Mouse (Mus musculus) gastrocnemius, adult 2 months (tissue): Measurements from ENCODE around the gene Myh4. TPM values are rescaled to one million over a fixed set of nuclear protein-coding genes. Genes with fewer than 3 reads are reported as not detected.

Experiments used
- DNase-seq: peaks from one replicate; pipeline ENCODE4 v3.0.0; 2022
- H3K27ac ChIP-seq: fragments of 200-600 bp; 2 replicates; pipeline ENCODE4 v1.8.1; 2022; ENCODE audit warnings: mild to moderate bottlenecking
- H3K4me3 ChIP-seq: fragments of 200-600 bp; 2 replicates; pipeline ENCODE4 v1.8.1; 2022; ENCODE audit warnings: mild to moderate bottlenecking, moderate library complexity
- CTCF ChIP-seq: fragments of 200-600 bp; IDR thresholded peaks from 2 replicates; pipeline ENCODE4 v1.8.1; 2022; ENCODE audit warnings: antibody characterized with exemption, mild to moderate bottlenecking, moderate library complexity
- intact Hi-C: fragments of 180-260 bp; cut with DNase I; formaldehyde crosslinking; loops from one replicate; pipeline ENCODE4 v1.15.1; 2025
- long read RNA-seq, 2 experiments: library from polyadenylated mRNA; stranded (forward); transcript quantifications; one replicate each; pipeline ENCODE4 v2.0.0; 2021
- total RNA-seq, 2 experiments: library from RNA; stranded (reverse); gene quantifications; 2 replicates each; pipeline ENCODE4 v1.2.3; 2021

The Myh4 gene
- total RNA-seq = over 10,000 TPM; 14,648 to 28,741 TPM
- long read RNA-seq, experiment 1, full-length matches to known transcripts = 3,475 of 16,318 reads
- long read RNA-seq, experiment 1, partial matches to known transcripts = 7,669 of 16,318 reads
- long read RNA-seq, experiment 1, other reads (novel, unspliced or antisense) = 5,174 of 16,318 reads
- long read RNA-seq, experiment 2, full-length matches to known transcripts = 5,164 of 25,951 reads
- long read RNA-seq, experiment 2, partial matches to known transcripts = 11,896 of 25,951 reads
- long read RNA-seq, experiment 2, other reads (novel, unspliced or antisense) = 8,891 of 25,951 reads

- Histone ChIP-seq H3K4me3 (peak within 1 kb of the TSS; percentile 70), H3K27ac (peak within 1 kb of the TSS; percentile 94)
- intact Hi-C loops = no loop called here
- peak; percentile 59 for DNase-seq
- no peak for TF ChIP-seq CTCF
Observed at GRCm38 (mm10) chr11:67237481-67238079, at the start of gene Myh4. Gene Myh4, plus strand, starts transcription at chr11:67238029.

GRCm38 (mm10) chr11:67190316-67190715, 47.5 kb upstream of the Myh4 start:
- TF ChIP-seq CTCF = no peak
- DNase-seq = no peak
- Histone ChIP-seq H3K4me3 (no peak overlapping the region), H3K27ac (no peak overlapping the region)
- intact Hi-C loops = no loop called here

- Histone ChIP-seq H3K27ac (no peak overlapping the region), H3K4me3 (no peak overlapping the region)
- DNase-seq = no peak
- TF ChIP-seq CTCF = no peak
- intact Hi-C loops = no loop called here
Observed at GRCm38 (mm10) chr11:67190814-67191213, 47.0 kb upstream of the Myh4 start.

- intact Hi-C loops = no loop called here
- no peak for DNase-seq
- TF ChIP-seq CTCF = no peak
Observed at GRCm38 (mm10) chr11:67191496-67191895, 46.3 kb upstream of the Myh4 start.

GRCm38 (mm10) chr11:67199321-67199720, 38.5 kb upstream of the Myh4 start:
- intact Hi-C loops = no loop called here
- TF ChIP-seq CTCF = no peak

More at GRCm38 (mm10) chr11:67191496-67191895, 46.3 kb upstream of the Myh4 start:
- Histone ChIP-seq H3K27ac (no peak overlapping the region), H3K4me3 (no peak overlapping the region)

GRCm38 (mm10) chr11:67199752-67200151, 38.1 kb upstream of the Myh4 start, which contains the start of gene Myh1:
Gene Myh1, plus strand, starts transcription at chr11:67200052.
- Histone ChIP-seq H3K27ac (peak within 1 kb of the TSS; percentile 73), H3K4me3 (peak within 1 kb of the TSS; percentile 59)
- no peak for DNase-seq
- no peak for TF ChIP-seq CTCF
- intact Hi-C loops = loop anchor here (5.0 kb wide), 1 partner anchor 52 kb away; no protein-coding TSS in a partner anchor

More at GRCm38 (mm10) chr11:67199321-67199720, 38.5 kb upstream of the Myh4 start:
- H3K27ac ChIP-seq = peak overlapping the region; percentile 61
- H3K4me3 ChIP-seq = no peak overlapping the region
- DNase-seq = no peak

- no peak for TF ChIP-seq CTCF
- peak overlapping the region; percentile 19; the same call in 1 of the 2 replicates for H3K4me3 ChIP-seq
- DNase-seq = peak; percentile 68
- intact Hi-C loops = loop anchor here (5.0 kb wide), 1 partner anchor 57 kb away; no protein-coding TSS in a partner anchor
- peak overlapping the region; percentile 76 for H3K27ac ChIP-seq
Observed at GRCm38 (mm10) chr11:67204766-67205165, 33.1 kb upstream of the Myh4 start.

GRCm38 (mm10) chr11:67221803-67222202, 16.0 kb upstream of the Myh4 start:
- TF ChIP-seq CTCF = no peak
- no peak for DNase-seq
- intact Hi-C loops = no loop called here
- Histone ChIP-seq H3K4me3 (no peak overlapping the region), H3K27ac (no peak overlapping the region)

- no peak overlapping the region for H3K4me3 ChIP-seq
- no peak overlapping the region for H3K27ac ChIP-seq
- no peak for TF ChIP-seq CTCF
- no peak for DNase-seq
- intact Hi-C loops = no loop called here
Observed at GRCm38 (mm10) chr11:67224466-67224865, 13.4 kb upstream of the Myh4 start.

GRCm38 (mm10) chr11:67228731-67229130, 9.1 kb upstream of the Myh4 start:
- DNase-seq = no peak

GRCm38 (mm10) chr11:67229166-67229565, 8.7 kb upstream of the Myh4 start:
- no peak for TF ChIP-seq CTCF
- Histone ChIP-seq H3K4me3 (no peak overlapping the region; the same call in 1 of the 2 replicates), H3K27ac (peak overlapping the region; percentile 94)
- no peak for DNase-seq
- intact Hi-C loops = no loop called here

More at GRCm38 (mm10) chr11:67228731-67229130, 9.1 kb upstream of the Myh4 start:
- Histone ChIP-seq H3K27ac (peak overlapping the region; percentile 94), H3K4me3 (no peak overlapping the region; the same call in 1 of the 2 replicates)
- TF ChIP-seq CTCF = no peak
- intact Hi-C loops = no loop called here

- intact Hi-C loops = no loop called here
- peak overlapping the region; percentile 7; the same call in 1 of the 2 replicates for H3K4me3 ChIP-seq
- DNase-seq = peak; percentile 68
Observed at GRCm38 (mm10) chr11:67229946-67230345, 7.9 kb upstream of the Myh4 start.

More at GRCm38 (mm10) chr11:67229946-67230345, 7.9 kb upstream of the Myh4 start:
- TF ChIP-seq CTCF = no peak
- H3K27ac ChIP-seq = peak overlapping the region; percentile 94
